Mouse (Mus musculus): ENCODE results near the gene Mapkapk5. TPM values are rescaled to one million over a fixed set of nuclear protein-coding genes. Genes with fewer than 3 reads are reported as not detected.

Mapkapk5 gene
- total RNA-seq (2021), result 10 to 100 TPM; 78.6 to 79.8 TPM

DNA sequence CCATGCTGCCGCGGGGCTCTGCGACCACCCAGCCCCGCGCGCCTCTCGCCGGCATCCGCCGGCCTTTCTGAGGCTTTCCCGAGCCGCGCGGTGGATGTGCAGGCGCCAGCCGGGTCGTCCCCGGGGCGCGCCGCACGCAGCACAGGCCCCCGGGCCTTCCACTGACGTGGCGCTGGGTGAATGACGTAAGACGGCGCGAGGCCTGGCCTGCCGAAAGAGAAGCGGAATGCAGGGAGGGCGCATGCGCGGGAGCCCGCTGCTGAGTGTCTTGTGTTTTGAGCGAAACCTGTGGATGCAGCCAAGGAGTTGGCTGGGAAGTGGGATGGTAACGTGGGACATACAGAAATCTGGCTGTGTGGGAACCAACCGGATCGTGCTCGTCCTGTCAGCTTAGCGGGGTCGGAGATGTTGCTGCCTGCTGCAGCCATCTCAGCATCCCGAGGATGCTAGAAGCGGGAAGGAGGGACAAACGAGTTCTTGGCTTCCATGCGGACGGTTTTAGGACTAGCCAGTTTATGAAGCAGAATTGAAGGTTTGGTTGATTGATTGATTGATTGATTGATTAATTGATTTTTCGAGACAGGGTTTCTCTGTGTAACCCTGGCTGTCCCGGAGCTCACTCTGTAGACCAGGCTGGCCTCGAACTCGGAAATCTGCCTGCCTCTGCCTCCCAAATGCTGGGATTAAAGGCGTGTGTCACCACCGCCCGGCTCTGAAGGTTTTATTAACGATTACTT, at the start of gene Mapkapk5:
Gene Mapkapk5, minus strand, starts transcription at position 113 of the 737 bp plus-strand sequence.
- intact Hi-C loops (cut with DNase I), result loop anchor here (2.0 kb wide), 1 partner anchor 57 kb away; no protein-coding TSS in a partner anchor
- DNase-seq (ENCODE audit: extremely low spot score in 1 of 2, low spot score in 2 of 2), result peak; percentile 95 to 98

DNA sequence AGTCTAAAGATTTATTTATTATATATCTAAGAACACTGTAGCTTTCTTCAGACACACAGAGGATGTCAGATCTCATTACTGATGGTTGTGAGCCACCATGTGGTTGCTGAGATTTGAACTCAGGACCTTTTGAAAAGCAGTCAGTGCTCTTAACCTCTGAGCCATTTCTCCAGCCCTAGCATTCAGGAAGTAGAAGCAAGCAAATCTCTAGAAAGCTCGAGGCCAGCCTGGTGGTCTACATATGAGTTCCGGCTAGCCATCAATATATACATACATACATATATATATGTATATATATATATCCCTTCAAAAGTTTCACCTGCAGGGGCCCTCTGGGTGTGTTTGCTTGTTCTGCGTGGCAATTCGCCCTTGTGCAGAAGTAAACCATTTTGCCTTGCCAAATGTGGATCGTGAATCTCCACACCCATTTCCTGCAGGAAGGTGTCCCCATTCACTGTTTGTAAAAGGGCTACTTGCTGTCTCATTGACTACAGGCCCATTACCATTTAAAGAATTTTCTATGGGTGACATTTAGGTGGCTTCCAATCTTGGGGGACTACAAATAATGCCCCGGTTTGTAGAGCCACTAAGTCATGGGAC, 49.1 kb upstream of the Mapkapk5 start:
- intact Hi-C loops (cut with DNase I), result no loop called here
- no peak for DNase-seq (ENCODE audit: extremely low spot score in 1 of 2, low spot score in 2 of 2)

DNA sequence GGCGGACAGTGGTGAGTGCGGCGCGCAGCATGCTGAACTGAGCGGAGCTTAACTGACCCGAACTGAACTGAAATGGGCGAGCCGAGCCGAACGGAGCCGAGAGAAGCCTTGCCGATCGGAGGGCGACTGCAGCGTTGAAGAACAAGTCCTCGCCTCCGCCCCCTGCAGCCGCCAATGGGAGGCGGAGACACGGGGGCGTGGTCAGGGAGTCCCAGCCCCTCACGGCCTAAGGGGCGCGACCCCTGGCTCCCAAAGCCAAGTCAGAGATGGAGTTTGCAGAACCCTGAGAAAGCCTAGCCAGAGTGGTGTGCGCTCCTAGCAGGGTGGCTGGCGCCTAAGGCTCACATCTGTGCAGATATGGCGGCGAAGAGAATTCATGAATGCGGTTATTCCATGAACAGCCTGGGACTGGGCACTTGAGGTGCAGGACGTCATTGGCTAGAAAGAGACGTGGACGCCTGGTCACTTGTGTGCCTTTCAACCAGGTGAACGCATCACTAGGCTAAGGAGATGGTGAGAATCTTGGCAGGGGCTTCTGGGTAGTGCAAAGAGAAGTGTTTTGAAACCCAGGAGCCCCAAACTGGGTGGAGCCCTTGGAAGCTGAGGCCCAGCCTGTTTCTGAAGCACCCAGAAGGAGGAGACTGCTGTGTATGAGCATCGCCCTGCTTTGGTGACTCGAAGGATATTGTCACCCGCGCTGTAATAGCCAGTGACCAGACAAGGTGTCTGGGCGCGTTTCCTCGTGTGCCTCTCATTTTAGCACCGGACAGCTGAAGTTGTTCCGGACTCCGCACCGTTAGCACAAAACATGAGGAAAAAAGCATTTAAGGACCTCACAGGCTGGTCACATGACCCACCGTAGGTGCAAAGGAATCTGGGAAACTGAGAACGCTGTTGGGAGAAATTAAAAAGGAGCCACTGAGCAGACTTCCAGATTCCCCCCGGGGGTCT, 48.0 kb upstream of the Mapkapk5 start, which contains the start of gene Aldh2:
Gene Aldh2, minus strand, starts transcription at position 374 of the 951 bp plus-strand sequence.
- intact Hi-C loops (cut with DNase I), result no loop called here
- DNase-seq (ENCODE audit: extremely low spot score in 1 of 2, low spot score in 2 of 2), result peak; percentile 48 to 93

DNA sequence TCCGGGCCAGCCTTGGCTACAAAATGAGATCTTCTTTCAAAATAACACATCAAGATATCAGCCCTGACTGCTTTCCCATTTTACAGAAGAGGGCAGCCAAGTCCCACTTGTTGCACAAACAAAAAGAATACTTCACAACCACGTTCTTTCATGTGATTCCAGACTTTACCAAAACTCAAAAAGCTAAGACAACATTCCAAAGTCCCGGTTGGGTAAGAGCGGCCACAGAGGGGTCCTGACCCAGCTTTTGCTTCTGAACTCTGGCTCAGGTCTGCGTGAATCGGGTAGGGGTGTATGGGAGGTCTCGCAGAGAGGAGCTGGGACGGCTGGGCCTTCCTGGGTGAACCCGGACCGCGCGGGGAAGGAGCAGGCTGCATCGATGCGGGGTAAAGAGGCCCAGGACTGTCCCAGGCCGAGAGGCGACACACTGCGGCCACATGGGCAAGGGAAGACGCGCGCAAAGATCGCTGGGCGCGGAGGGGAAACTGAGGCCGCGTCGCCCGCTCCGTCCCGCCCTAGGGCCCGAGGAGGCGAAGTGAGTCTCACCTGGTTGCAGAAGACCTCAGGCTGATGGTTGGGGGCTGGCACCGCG, 47.2 kb upstream of the Mapkapk5 start:
- DNase-seq (ENCODE audit: extremely low spot score in 1 of 2, low spot score in 2 of 2), result no peak
- intact Hi-C loops (cut with DNase I), result no loop called here

DNA sequence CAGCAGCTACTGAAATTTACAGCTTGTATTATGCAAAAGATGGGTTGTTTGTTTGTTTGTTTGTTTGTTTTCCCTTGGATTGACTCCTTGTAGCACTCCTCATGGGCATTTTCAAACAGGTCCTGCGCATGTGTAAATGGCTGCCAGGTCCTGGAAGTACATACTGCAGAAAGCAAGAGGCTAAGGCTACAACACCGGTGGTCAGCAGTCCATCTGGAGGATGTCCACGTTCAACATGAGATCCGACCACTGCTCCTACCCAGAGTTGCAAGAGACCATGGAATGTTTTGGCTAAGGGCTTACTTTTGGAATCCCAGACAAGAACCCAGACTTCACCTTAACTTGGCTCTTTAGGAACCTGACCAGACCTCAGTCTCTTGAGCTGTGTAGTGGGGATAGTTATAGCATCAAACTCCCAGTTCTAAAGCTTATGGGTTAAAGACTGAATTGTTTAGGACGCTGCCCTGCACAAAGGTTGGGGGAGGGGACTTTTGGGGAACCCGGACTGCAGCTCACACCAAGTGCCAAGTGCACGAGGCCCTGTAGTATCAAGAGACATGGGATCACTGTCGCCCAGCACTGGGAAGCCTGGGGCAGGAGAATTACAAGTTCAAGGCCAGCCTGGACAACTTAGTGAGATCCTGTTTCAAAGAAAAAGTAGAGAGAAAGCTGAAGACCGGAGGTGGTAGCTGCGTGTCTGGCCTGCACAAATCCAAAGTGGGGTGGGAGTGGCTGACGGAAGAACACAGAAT, 46.5 kb upstream of the Mapkapk5 start:
- intact Hi-C loops (cut with DNase I), result no loop called here
- no peak for DNase-seq (ENCODE audit: extremely low spot score in 1 of 2, low spot score in 2 of 2)

DNA sequence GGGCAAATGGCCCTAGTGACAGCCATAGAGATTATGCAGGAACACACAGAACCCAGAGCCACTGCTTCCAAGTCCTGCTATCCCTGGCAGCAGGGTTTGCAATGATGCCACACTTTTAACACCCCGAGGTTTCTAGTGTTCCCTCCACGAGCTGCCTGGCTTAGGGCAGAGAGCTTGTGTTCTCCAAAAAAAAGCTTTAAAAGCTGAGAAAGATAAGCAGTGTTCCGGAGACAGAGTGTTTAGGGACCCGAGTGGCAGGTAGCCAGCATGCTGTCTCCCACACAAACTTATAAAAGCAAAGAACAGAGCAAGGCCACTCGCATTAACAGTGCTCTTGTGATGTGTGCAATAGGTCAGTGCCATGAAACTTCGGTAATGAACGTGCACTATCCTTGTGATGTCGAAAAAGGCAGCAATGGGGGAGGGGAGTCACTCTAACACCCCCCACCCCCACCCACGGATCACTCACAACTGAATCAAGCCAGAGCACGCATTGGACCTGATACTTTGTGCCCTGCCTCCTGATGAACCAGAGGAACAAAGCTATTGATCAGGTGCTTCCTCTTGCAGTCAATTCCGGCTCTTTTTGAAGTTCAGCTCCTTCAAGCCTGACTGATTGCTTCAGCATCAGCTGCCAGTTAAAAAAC, 45.8 kb upstream of the Mapkapk5 start:
- intact Hi-C loops (cut with DNase I), result no loop called here
- no peak for DNase-seq (ENCODE audit: extremely low spot score in 1 of 2, low spot score in 2 of 2)

DNA sequence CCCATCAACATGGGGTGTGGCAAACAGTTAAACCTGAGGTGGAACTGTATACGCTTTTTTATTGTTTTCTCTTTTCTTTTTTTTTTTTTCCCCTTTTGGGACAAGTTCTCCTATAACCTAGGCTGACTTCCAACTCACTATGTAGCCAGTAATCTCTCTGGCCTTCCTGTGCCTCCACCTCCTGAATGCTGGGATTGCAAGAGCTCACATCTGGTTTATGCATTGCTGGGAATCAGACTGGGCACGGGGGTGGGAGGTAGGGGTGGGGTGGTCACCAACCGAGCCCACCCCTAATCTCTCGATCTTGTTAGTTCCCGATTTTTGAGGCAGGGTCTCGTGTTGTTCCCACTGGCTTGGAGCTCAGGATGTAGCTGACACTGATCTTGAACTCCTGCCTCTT, 44.2 kb upstream of the Mapkapk5 start:
- no peak for DNase-seq (ENCODE audit: extremely low spot score in 1 of 2, low spot score in 2 of 2)
- intact Hi-C loops (cut with DNase I), result no loop called here

DNA sequence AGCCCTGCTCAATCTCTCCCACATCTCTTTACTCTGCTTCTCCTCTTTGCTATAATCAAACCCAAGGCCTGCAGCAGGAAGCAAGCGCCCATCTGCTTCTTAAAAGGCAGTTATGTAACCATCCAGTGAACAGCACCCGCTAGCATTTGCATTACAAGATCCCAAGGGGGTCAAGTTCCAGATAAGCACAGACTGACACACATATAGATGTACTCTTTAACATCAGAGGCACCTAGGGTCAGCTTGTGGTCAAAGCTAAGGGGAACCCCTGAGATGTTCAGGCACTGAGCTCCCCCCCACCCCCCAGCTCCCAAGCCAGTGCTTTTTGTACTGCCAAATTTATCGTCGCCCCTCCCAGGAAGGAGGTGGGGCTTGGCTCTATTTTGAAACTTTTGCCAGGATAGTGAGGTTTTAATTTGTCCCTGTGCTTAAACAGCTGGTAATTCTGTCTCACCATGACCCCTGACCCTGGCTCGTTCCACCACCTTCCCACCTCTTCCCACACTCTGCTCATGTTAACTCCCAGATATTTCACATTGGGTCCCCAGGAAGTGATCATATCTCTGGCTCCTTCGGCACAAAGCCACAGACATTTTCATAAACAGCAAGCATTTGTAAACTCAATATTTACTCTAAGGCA, 40.8 kb upstream of the Mapkapk5 start:
- peak; percentile 32 to 51 for DNase-seq (ENCODE audit: extremely low spot score in 1 of 2, low spot score in 2 of 2)
- intact Hi-C loops (cut with DNase I), result no loop called here

DNA sequence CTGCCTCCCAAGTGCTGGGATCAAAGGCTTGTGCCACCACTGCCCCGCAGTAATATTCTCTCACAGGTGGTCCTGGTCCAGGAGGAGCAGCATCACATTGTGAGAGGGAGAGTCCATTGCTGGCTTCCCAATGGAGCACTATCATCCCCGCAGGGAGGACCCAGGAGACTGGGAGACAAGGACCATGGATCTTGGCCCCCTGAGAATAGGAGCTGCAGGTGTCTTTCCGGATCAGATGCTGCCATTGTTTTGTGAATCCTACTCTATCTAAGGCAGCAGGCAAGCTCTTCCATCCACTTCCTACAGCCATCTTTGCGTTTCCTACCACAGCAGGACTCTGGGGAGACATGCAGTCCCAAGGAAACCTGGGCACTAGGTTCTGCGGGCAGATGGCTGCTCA, 40.0 kb upstream of the Mapkapk5 start:
- intact Hi-C loops (cut with DNase I), result no loop called here
- no peak for DNase-seq (ENCODE audit: extremely low spot score in 1 of 2, low spot score in 2 of 2)

DNA sequence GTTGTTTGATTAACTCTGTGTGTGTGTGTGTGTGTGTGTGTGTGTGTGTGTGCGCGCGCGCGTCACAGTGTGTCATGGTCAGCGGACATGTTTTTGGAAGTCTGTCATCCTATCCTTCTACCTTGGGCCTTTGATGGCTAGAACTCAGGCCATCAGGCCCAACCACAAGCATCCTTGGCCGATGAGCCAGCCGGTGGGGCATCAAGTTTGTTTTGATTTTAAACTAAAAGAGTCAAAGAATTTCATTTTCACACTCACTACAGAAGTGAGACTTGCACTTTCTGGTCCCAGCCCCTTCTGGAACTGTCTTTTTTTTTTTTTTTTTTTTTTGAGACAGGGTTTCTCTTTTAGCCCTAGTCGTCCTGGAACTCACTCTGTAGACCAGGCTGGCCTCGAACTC, 39.3 kb upstream of the Mapkapk5 start:
- DNase-seq (ENCODE audit: extremely low spot score in 1 of 2, low spot score in 2 of 2), result no peak
- intact Hi-C loops (cut with DNase I), result no loop called here

DNA sequence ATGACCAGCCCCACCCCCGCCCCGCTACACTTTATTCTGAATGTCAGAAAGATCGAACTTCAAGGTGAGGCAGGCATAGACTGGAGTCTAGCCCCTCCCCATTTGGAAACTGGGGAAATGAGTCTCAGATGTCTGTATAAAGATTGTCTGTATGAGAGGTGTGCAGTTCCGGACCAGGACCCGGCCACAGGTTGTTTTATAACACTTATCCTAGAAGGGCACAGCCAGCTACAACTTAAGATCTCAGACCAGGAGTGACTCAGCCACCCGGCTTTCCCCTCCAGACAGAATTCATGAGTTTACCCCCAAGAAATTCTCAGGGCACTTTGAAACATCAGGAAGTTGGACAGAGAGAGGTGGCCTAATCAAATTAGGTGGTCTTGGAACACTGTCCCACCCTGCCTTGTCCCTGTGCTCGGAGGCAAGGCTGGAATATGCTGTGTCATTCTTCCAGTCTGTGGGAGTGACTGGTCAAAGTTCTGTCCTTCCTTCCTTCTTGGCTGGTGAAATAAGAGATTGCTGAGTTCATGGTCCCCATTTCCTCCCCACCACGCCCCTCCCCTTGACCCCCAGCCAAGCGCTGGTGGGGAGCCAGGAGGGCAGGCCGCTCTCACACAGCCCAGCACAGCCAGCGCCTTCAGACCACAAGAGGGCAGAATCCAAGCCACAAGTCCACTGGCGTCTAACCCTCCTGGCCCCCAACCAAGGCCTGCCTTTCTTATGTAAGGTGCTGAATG, 38.2 kb upstream of the Mapkapk5 start:
- intact Hi-C loops (cut with DNase I), result no loop called here
- peak; percentile 63 to 93 for DNase-seq (ENCODE audit: extremely low spot score in 1 of 2, low spot score in 2 of 2)

DNA sequence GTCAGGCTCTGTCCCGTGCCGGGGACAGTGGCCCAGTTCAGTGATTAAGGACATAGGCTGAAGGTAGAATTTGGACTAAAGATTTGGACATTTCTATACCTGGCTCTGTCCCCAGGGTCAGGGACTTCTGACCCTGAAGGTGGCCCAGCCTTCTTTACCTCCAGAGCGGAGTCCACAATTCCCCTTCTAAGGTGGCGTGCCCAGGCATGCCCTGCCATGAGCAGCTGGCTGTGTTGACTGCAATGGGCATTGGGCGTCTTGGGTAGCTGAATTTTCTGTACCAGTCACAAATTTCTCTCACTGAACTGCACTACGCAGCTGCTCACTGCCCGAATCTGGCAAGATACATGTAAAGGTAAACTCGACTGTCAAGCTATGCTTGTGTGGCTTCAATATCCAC, 36.2 kb upstream of the Mapkapk5 start:
- intact Hi-C loops (cut with DNase I), result no loop called here
- DNase-seq (ENCODE audit: extremely low spot score in 1 of 2, low spot score in 2 of 2), result no peak

DNA sequence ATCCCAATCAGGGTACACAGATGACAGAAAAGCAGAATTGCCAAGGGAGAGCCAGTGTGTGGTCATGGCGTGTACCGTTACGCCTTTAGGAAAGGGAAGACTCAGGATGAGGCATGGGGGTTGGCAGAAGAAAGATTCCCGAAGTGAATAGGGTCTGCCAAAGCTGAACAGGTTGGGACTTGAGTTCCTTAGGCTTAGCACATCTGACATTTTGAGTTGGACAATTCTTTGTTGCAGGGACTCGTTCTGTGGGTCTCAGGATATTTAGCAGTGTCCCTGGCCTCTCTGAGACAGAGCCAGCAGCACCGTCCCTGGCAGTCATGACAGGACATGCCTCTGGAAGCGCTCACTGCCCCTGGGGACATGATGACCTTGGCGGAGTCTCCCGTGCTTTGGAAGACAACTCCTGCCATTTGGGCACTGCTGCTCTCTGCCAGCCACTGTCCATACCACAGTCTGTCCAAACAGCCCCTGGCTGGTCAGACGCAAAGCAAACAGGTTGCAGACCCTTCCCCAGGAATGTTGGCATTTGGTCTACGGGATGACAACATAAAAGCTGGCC, 31.3 kb upstream of the Mapkapk5 start:
- DNase-seq (ENCODE audit: extremely low spot score in 1 of 2, low spot score in 2 of 2), result no peak
- intact Hi-C loops (cut with DNase I), result no loop called here

DNA sequence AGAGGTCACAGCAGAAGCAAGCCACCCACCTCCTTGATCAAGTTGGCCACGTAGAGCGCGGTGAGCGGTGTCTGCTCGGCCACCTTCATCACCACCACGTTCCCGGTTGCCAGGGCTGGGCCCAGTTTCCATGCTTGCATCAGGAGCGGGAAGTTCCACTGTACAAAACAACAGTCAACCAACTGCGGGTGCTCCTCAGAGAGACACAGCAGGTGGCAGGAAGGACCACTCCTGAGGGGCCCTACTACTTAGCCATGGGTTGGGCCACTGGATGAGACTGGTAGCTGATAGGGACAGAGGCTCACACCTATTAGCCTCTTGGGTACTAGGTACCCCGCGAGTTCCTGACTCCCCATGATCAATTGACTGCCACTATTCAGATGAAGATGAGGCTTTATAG, 30.2 kb upstream of the Mapkapk5 start:
- DNase-seq (ENCODE audit: extremely low spot score in 1 of 2, low spot score in 2 of 2), result no peak
- intact Hi-C loops (cut with DNase I), result no loop called here

DNA sequence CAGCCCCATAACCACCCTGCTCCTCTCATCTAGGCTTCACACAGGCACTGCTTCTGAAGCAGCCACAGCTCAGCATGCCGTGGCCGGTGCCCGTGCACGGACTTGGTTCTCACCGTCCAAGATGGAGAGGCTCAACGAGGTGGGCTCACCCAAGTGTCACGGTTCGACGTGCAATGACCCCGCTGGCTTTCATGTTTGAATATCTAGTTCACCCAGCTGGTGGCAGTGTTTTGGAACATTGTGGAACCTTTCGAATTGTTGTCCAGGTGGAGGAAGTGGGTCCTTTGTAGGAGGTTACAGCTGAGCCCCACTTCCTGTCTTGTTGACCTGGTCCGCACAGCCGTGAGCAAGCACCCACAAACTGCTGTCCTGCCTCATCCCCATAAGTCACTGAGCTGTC, 28.4 kb upstream of the Mapkapk5 start:
- DNase-seq (ENCODE audit: extremely low spot score in 1 of 2, low spot score in 2 of 2), result no peak
- intact Hi-C loops (cut with DNase I), result no loop called here

DNA sequence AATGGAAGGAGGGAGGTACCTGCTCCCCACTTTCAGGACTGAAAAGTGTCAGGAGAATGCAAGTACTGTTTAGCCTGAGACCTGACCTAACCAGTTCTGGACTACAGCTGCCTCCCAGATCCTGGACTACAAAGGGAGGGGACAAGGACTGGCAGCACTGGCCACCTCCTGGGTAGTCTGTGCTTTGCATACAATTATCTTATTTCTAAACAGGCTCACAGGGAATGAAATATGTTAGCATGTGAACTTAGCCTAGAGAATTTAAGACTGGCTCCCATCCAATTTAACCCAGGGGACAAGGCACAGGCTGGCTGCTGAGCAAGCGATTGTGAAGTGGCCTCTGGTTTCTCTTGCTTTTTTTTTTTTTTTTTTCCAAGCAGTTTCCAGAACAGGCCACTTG, 25.1 kb upstream of the Mapkapk5 start:
- no peak for DNase-seq (ENCODE audit: extremely low spot score in 1 of 2, low spot score in 2 of 2)
- intact Hi-C loops (cut with DNase I), result no loop called here

Measured in left cerebral cortex, postnatal 10 days (tissue).